Mouse (Mus musculus) liver, embryonic 14.5 days (tissue): Measurements from ENCODE around the gene Mex3a.

ENCODE experiments used
- CTCF ChIP-seq: IDR thresholded peaks from 2 replicates; pipeline ENCODE4 v1.5.1; 2016; ENCODE audit warnings: antibody characterized with exemption, low read depth, control low read depth
- EP300 ChIP-seq: IDR thresholded peaks from 2 replicates; pipeline ENCODE4 v1.6.1; 2016; ENCODE audit warnings: antibody characterized with exemption, low read depth

GRCm38 (mm10) chr3:88500655-88501365 lies 31.4 kb upstream of the Mex3a start:
- no peak for TF ChIP-seq CTCF
- TF ChIP-seq EP300 = no peak
